Mouse (Mus musculus) MEL (cell line): ENCODE measurements around the gene Tln2. TPM values are rescaled to one million over a fixed set of nuclear protein-coding genes. Genes with fewer than 3 reads are reported as not detected.

Experiments
- DNase-seq: peaks from one replicate; pipeline ENCODE4 v3.0.0; 2011; ENCODE audit warnings: low read depth, low spot score
- H3K27ac ChIP-seq: 2 replicates; pipeline ENCODE4 v1.5.1; 2012; ENCODE audit warnings: low read depth, mild to moderate bottlenecking, control low read depth, low read length, moderate library complexity; ENCODE audit not compliant: control insufficient read depth
- H3K27me3 ChIP-seq, 2 experiments: fragments of 150-350 bp in 1 of 2; sonication (generic) in 1 of 2; 2 replicates each; pipeline ENCODE4 v1.6.1; 2012; ENCODE audit warnings: low read length in 2 of 2, mild to moderate bottlenecking in 2 of 2, improper control_type of control experiment in 1 of 2, moderate library complexity in 1 of 2; ENCODE audit not compliant: insufficient read depth in 2 of 2, control insufficient read depth in 1 of 2
- H3K36me3 ChIP-seq, 2 experiments: 2 replicates each; pipeline ENCODE4 v1.6.1; 2012 to 2014; ENCODE audit warnings: low read length in 2 of 2, improper control_type of control experiment in 1 of 2, inconsistent platforms in 1 of 2, mild to moderate bottlenecking in 1 of 2; ENCODE audit not compliant: insufficient read depth in 2 of 2, control insufficient read depth in 1 of 2
- H3K4me1 ChIP-seq, 2 experiments: fragments of 150-350 bp in 1 of 2; sonication (generic) in 1 of 2; 2 replicates each; pipeline ENCODE4 v1.6.1; 2012; ENCODE audit warnings: low read length in 2 of 2, improper control_type of control experiment in 1 of 2, mild to moderate bottlenecking in 1 of 2; ENCODE audit not compliant: insufficient read depth in 2 of 2, control insufficient read depth in 1 of 2
- H3K4me3 ChIP-seq, 2 experiments: fragments of 150-350 bp in 1 of 2; sonication (generic) in 1 of 2; 2 replicates each; pipeline ENCODE4 v1.5.1; 2012; ENCODE audit warnings: low read depth in 2 of 2, low read length in 2 of 2, mild to moderate bottlenecking in 2 of 2, moderate library complexity in 2 of 2, control low read depth in 1 of 2, improper control_type of control experiment in 1 of 2; ENCODE audit not compliant: control insufficient read depth in 1 of 2, insufficient read depth in 1 of 2
- H3K79me2 ChIP-seq: 2 replicates; pipeline ENCODE4 v1.6.1; 2012; ENCODE audit warnings: mild to moderate bottlenecking, low read length, moderate library complexity; ENCODE audit not compliant: control insufficient read depth, poor library complexity, insufficient read depth
- H3K9ac ChIP-seq: 2 replicates; pipeline ENCODE4 v1.6.1; 2012; ENCODE audit warnings: low read depth, mild to moderate bottlenecking, control low read depth, low read length, moderate library complexity; ENCODE audit not compliant: control insufficient read depth, poor library complexity, severe bottlenecking
- H3K9me3 ChIP-seq: fragments of 150-350 bp; sonication (generic); replicated peaks from 2 replicates; pipeline ENCODE4 v1.6.1; 2012; ENCODE audit warnings: mild to moderate bottlenecking, low read length, improper control_type of control experiment, moderate library complexity; ENCODE audit not compliant: insufficient read depth
- BHLHE40 ChIP-seq: IDR thresholded peaks from 2 replicates; pipeline ENCODE4 v1.6.1; 2012; ENCODE audit warnings: low read depth, mild to moderate bottlenecking, inconsistent platforms, low read length, improper control_type of control experiment, borderline replicate concordance
- GABPA ChIP-seq: IDR thresholded peaks from 2 replicates; pipeline ENCODE4 v1.6.1; 2012; ENCODE audit warnings: low read depth, mild to moderate bottlenecking, inconsistent platforms, low read length, improper control_type of control experiment, moderate library complexity
- GATA1 ChIP-seq: IDR thresholded peaks from 2 replicates; pipeline ENCODE4 v1.6.1; 2011; ENCODE audit warnings: low read depth, low read length, improper control_type of control experiment
- MAX ChIP-seq: IDR thresholded peaks from 2 replicates; pipeline ENCODE4 v1.6.1; 2011; ENCODE audit warnings: low read length, improper control_type of control experiment
- MAZ ChIP-seq: IDR thresholded peaks from 2 replicates; pipeline ENCODE4 v1.6.1; 2012; ENCODE audit warnings: low read depth, mild to moderate bottlenecking, inconsistent platforms, low read length, improper control_type of control experiment
- MYB ChIP-seq: IDR thresholded peaks from 2 replicates; pipeline ENCODE4 v1.6.1; 2011; ENCODE audit warnings: mild to moderate bottlenecking, low read depth, low read length, improper control_type of control experiment
- MYC ChIP-seq: IDR thresholded peaks from 2 replicates; pipeline ENCODE4 v1.6.1; 2011; ENCODE audit warnings: low read depth, mild to moderate bottlenecking, low read length, improper control_type of control experiment, moderate library complexity
- POLR2A ChIP-seq, 2 experiments: IDR thresholded peaks; 2 replicates each; pipeline ENCODE4 v1.6.1; 2011 to 2012; ENCODE audit warnings: low read length in 2 of 2, mild to moderate bottlenecking in 2 of 2, control low read depth in 1 of 2, improper control_type of control experiment in 1 of 2, low read depth in 1 of 2, moderate library complexity in 1 of 2; ENCODE audit not compliant: control insufficient read depth in 1 of 2, insufficient read depth in 1 of 2, poor library complexity in 1 of 2
- POLR2AphosphoS2 ChIP-seq: IDR thresholded peaks from 2 replicates; pipeline ENCODE4 v1.6.1; 2011; ENCODE audit warnings: low read length, improper control_type of control experiment
- RCOR1 ChIP-seq: IDR thresholded peaks from 2 replicates; pipeline ENCODE4 v1.6.1; 2012; ENCODE audit warnings: low read depth, mild to moderate bottlenecking, inconsistent platforms, low read length, improper control_type of control experiment
- TCF12 ChIP-seq: IDR thresholded peaks from 2 replicates; pipeline ENCODE4 v1.6.1; 2014; ENCODE audit warnings: low read depth, mild to moderate bottlenecking, inconsistent platforms, low read length, improper control_type of control experiment, moderate library complexity
- USF1 ChIP-seq: IDR thresholded peaks from 2 replicates; pipeline ENCODE4 v1.6.1; 2014; ENCODE audit warnings: low read depth, mild to moderate bottlenecking, inconsistent platforms, low read length, improper control_type of control experiment, moderate library complexity
- USF2 ChIP-seq, 2 experiments: IDR thresholded peaks; 2 replicates each; pipeline ENCODE4 v1.6.1; 2011 to 2012; ENCODE audit warnings: improper control_type of control experiment in 2 of 2, low read length in 2 of 2, borderline replicate concordance in 1 of 2, inconsistent platforms in 1 of 2, low read depth in 1 of 2, mild to moderate bottlenecking in 1 of 2; ENCODE audit not compliant: insufficient read depth in 1 of 2
- ZC3H11A ChIP-seq: IDR thresholded peaks from 2 replicates; pipeline ENCODE4 v1.6.1; 2012; ENCODE audit warnings: low read depth, mild to moderate bottlenecking, inconsistent platforms, low read length, improper control_type of control experiment
- ZKSCAN1 ChIP-seq: IDR thresholded peaks from 2 replicates; pipeline ENCODE4 v1.6.1; 2012; ENCODE audit warnings: low read depth, mild to moderate bottlenecking, inconsistent platforms, low read length, improper control_type of control experiment, moderate library complexity
- ZMIZ1 ChIP-seq: IDR thresholded peaks from 2 replicates; pipeline ENCODE4 v1.6.1; 2012; ENCODE audit warnings: low read depth, mild to moderate bottlenecking, inconsistent platforms, low read length, improper control_type of control experiment, moderate library complexity
- polyA plus RNA-seq, 2 experiments: library from polyadenylated mRNA; stranded (reverse) in 1 of 2; unstranded in 1 of 2; fragments of >175 nt in 1 of 2; fragments of >200 nt in 1 of 2; gene quantifications; 2 replicates each; pipeline versions ENCODE4 v1.2.1 to v1.2.4; 2012; ENCODE audit warnings: low replicate concordance in 2 of 2, low read depth in 1 of 2; ENCODE audit not compliant: insufficient read length in 2 of 2, insufficient read depth in 1 of 2, missing spikeins in 1 of 2
- total RNA-seq: library from RNA; depleted of rRNA; stranded (reverse); fragments of 300-350 nt; gene quantifications from 2 replicates; pipeline ENCODE4 v1.2.3, GENCODE M21; 2012

Gene Tln2
- total and polyA plus RNA-seq, 3 experiments: not detected

GRCm38 (mm10) chr9:67236987-67237386, 322.5 kb downstream of the Tln2 start:
- H3K9me3 ChIP-seq: no peaks in the 10 kb centered on the region
- no peak overlapping the region for H3K27ac ChIP-seq
- H3K36me3 ChIP-seq: no peaks in the 10 kb centered on the region
- no peaks in the 10 kb centered on the region for H3K4me1 ChIP-seq
- H3K27me3 ChIP-seq: no peaks in the 10 kb centered on the region
- H3K9ac ChIP-seq: no peak overlapping the region
- no peak for DNase-seq
- no peaks in the 10 kb centered on the region for H3K79me2 ChIP-seq
- no peak overlapping the region for H3K4me3 ChIP-seq
- TF ChIP-seq GATA1: no peak
- TF ChIP-seq MYB: no peak
- no peak for TF ChIP-seq ZMIZ1
- TF ChIP-seq MYC: no peak

GRCm38 (mm10) chr9:67235441-67236217, 323.9 kb downstream of the Tln2 start:
- Histone ChIP-seq H3K79me2 (no peaks in the 10 kb centered on the region), H3K4me3 (no peak overlapping the region), H3K27me3 (no peaks in the 10 kb centered on the region), H3K27ac (no peak overlapping the region), H3K9ac (no peak overlapping the region), H3K9me3 (no peaks in the 10 kb centered on the region), H3K36me3 (no peaks in the 10 kb centered on the region), H3K4me1 (no peaks in the 10 kb centered on the region)
- no peak for DNase-seq
- TF ChIP-seq GABPA: no peak
- TF ChIP-seq POLR2A (IDR thresholded peaks at IDR 0.05; ENCODE audit: control insufficient read depth in 1 of 2, insufficient read depth in 1 of 2, low read depth in 1 of 2, low read length in 2 of 2, poor library complexity in 1 of 2): no peak
- TF ChIP-seq ZC3H11A: no peak
- TF ChIP-seq POLR2AphosphoS2: no peak
- no peak for TF ChIP-seq TCF12
- TF ChIP-seq MAZ: no peak
- no peak for TF ChIP-seq ZKSCAN1
- no peak for TF ChIP-seq RCOR1
- TF ChIP-seq USF1: no peak
- TF ChIP-seq BHLHE40: no peak
- no peak for TF ChIP-seq USF2 (IDR thresholded peaks at IDR 0.05; ENCODE audit: borderline replicate concordance in 1 of 2, insufficient read depth in 1 of 2, low read depth in 1 of 2, low read length in 2 of 2)
- TF ChIP-seq MYC: no peak
- no peak for TF ChIP-seq ZMIZ1
- no peak for TF ChIP-seq MAX
